ENCODE assay signal across 27 mouse cellular contexts in genomic region chr11:119281030-119281429, GRCm38 (mm10). TPM values are rescaled to one million over a fixed set of nuclear protein-coding genes. Genes with fewer than 3 reads are reported as not detected.
DNase-seq lines count a peak whose midpoint lies in the region; ATAC-seq and TF ChIP-seq lines count a peak whose summit lies in the region.
"Had no signal": no experiment of that assay in that cellular context is flagged by ENCODE, and none has a peak within 500 bp of the region (broad histone marks: within the 10 kb centered on the region; RNA-seq: fewer than 3 reads in every experiment).

No protein-coding gene starts in this region.

- DNase-seq in urinary bladder, postnatal 14 days (ENCODE audit: low spot score): peak; percentile 50
- no peak for DNase-seq in urinary bladder, postnatal 4 days (ENCODE audit: low spot score in 2 of 2)
- no peak for DNase-seq in left cerebral cortex, postnatal 25 days (ENCODE audit: low spot score in 2 of 2)
- DNase-seq in lung, postnatal 10 days: no peak
- DNase-seq: adrenal gland, adult 2 months; adrenal gland, postnatal 14 days; cerebellum, adult 11 months; cerebellum, adult 2 months; cerebellum, adult 9-11 months; cerebellum, postnatal 25 days; gastrocnemius, postnatal 14 days; heart, adult 11 months had no signal

- H3K9ac ChIP-seq in intestine, postnatal 0 days (ENCODE audit: low read depth, low read length): no peak overlapping the region
- no peak overlapping the region for H3K9ac ChIP-seq in stomach, embryonic 16.5 days (ENCODE audit: low read length)
- H3K9ac ChIP-seq: embryonic facial prominence, embryonic 12.5 days; embryonic facial prominence, embryonic 15.5 days; forebrain, embryonic 12.5 days; hindbrain, embryonic 12.5 days; hindbrain, embryonic 15.5 days had no signal

- peaks cover 69% of the 10 kb centered on the region for H3K36me3 ChIP-seq in intestine, postnatal 0 days (ENCODE audit: control insufficient read depth, insufficient read depth)
- H3K36me3 ChIP-seq in stomach, embryonic 16.5 days (ENCODE audit: control insufficient read depth, insufficient read depth, low read length): peaks cover 13% of the 10 kb centered on the region; the same call in 1 of the 2 replicates

- TF ChIP-seq CTCF in intestine, postnatal 0 days (IDR thresholded peaks at IDR 0.05; ENCODE audit: low read depth): no peak

- no peak overlapping the region for H3K4me3 ChIP-seq in intestine, postnatal 0 days (ENCODE audit: low read depth, low read length)
- H3K4me3 ChIP-seq in stomach, embryonic 16.5 days (replicated peaks; ENCODE audit: low read length): no peak overlapping the region
- H3K4me3 ChIP-seq: embryonic facial prominence, embryonic 12.5 days; embryonic facial prominence, embryonic 15.5 days; forebrain, embryonic 12.5 days; hindbrain, embryonic 12.5 days; hindbrain, embryonic 15.5 days had no signal

- no peaks in the 10 kb centered on the region for H3K27me3 ChIP-seq in intestine, postnatal 0 days (replicated peaks; ENCODE audit: control insufficient read depth, insufficient read depth, low read length)
- H3K27me3 ChIP-seq in stomach, embryonic 16.5 days (ENCODE audit: control insufficient read depth, insufficient read depth, low read length): no peaks in the 10 kb centered on the region
- H3K27me3 ChIP-seq: embryonic facial prominence, embryonic 12.5 days; embryonic facial prominence, embryonic 15.5 days; forebrain, embryonic 12.5 days; hindbrain, embryonic 12.5 days; hindbrain, embryonic 15.5 days had no signal

- peak; percentile 78 for ATAC-seq in intestine, postnatal 0 days
- peak; percentile 71; the same call in 1 of the 2 replicates for ATAC-seq in stomach, embryonic 16.5 days (ENCODE audit: insufficient read depth, low FRiP score)
- ATAC-seq: CD4-positive, CD25-positive, alpha-beta regulatory T cell, adult 4 months; forebrain, embryonic 16.5 days had no signal

- no peak overlapping the region for H3K4me2 ChIP-seq in intestine, postnatal 0 days (replicated peaks; ENCODE audit: low read depth)
- H3K4me2 ChIP-seq in stomach, embryonic 16.5 days (ENCODE audit: low read depth, low read length): no peak overlapping the region
- H3K4me2 ChIP-seq: embryonic facial prominence, embryonic 12.5 days; embryonic facial prominence, embryonic 15.5 days; forebrain, embryonic 12.5 days; heart, embryonic 11.5 days; hindbrain, embryonic 12.5 days; hindbrain, embryonic 15.5 days had no signal

- H3K27ac ChIP-seq in intestine, postnatal 0 days (ENCODE audit: low read depth, low read length): no peak overlapping the region
- no peak overlapping the region for H3K27ac ChIP-seq in stomach, embryonic 16.5 days (ENCODE audit: low read length)
- H3K27ac ChIP-seq: embryonic facial prominence, embryonic 12.5 days; embryonic facial prominence, embryonic 15.5 days; forebrain, embryonic 12.5 days; hindbrain, embryonic 12.5 days; hindbrain, embryonic 15.5 days had no signal

- H3K9me3 ChIP-seq in intestine, postnatal 0 days (ENCODE audit: control insufficient read depth): no peaks in the 10 kb centered on the region
- no peaks in the 10 kb centered on the region for H3K9me3 ChIP-seq in stomach, embryonic 16.5 days (replicated peaks; ENCODE audit: control insufficient read depth, low read length)
- H3K9me3 ChIP-seq: embryonic facial prominence, embryonic 12.5 days; embryonic facial prominence, embryonic 15.5 days; forebrain, embryonic 12.5 days; hindbrain, embryonic 12.5 days; hindbrain, embryonic 15.5 days had no signal

- WGBS in intestine, postnatal 0 days: 54% methylated on average over 15 of the region's 15 CpGs
- 71% methylated on average over 15 of the region's 15 CpGs for WGBS in stomach, embryonic 16.5 days

- intact Hi-C loops in left cerebral cortex, postnatal 25 days (cut with DNase I): no loop called here

- no peaks in the 10 kb centered on the region for H3K4me1 ChIP-seq in intestine, postnatal 0 days (replicated peaks; ENCODE audit: control insufficient read depth, insufficient read depth, low read length)
- no peaks in the 10 kb centered on the region for H3K4me1 ChIP-seq in stomach, embryonic 16.5 days (ENCODE audit: control insufficient read depth, insufficient read depth, low read length)
- H3K4me1 ChIP-seq: embryonic facial prominence, embryonic 12.5 days; forebrain, embryonic 12.5 days; hindbrain, embryonic 12.5 days; hindbrain, embryonic 15.5 days had no signal

RNA-seq across cellular contexts. Expression of gene Gaa, which starts 13.3 kb away (rescaled TPM):
- 71.6 and 79.0 TPM in 2 replicates for polyA plus RNA-seq in intestine, postnatal 0 days (2015; fragmentation: Nextera tagmentation; extraction: Ambion mirVana)
- 74.7 and 85.1 TPM in 2 replicates for polyA plus RNA-seq in stomach, embryonic 16.5 days (2015; fragmentation: Nextera tagmentation; extraction: Ambion mirVana)
- total RNA-seq in left cerebral cortex, postnatal 25 days (2021): 100 to 1,000 TPM; 232 to 233 TPM

RNA-seq across cellular contexts. Expression of gene Eif4a3, which starts 18.9 kb away (rescaled TPM):
- 162 and 174 TPM in 2 replicates for polyA plus RNA-seq in intestine, postnatal 0 days (2015; fragmentation: Nextera tagmentation; extraction: Ambion mirVana)
- polyA plus RNA-seq in stomach, embryonic 16.5 days (2015; fragmentation: Nextera tagmentation; extraction: Ambion mirVana): 272 and 284 TPM in 2 replicates
- total RNA-seq in left cerebral cortex, postnatal 25 days (2021): 10 to 100 TPM; 72.1 to 79.0 TPM

RNA-seq across cellular contexts. Expression of gene Card14, which starts 26.5 kb away (rescaled TPM):
- polyA plus RNA-seq in intestine, postnatal 0 days (2015; fragmentation: Nextera tagmentation; extraction: Ambion mirVana): 9.9 and 11.4 TPM in 2 replicates
- 3.2 and 5.1 TPM in 2 replicates for polyA plus RNA-seq in stomach, embryonic 16.5 days (2015; fragmentation: Nextera tagmentation; extraction: Ambion mirVana)
- total RNA-seq in left cerebral cortex, postnatal 25 days (2021): under 1 TPM; 0.14 to 0.18 TPM
- total RNA-seq: common myeloid progenitor, adult 5-6 weeks; hematopoietic stem cell, adult 5-6 weeks; MEL had no signal
- polyA plus RNA-seq: C2C12; CD4-positive, CD25-positive, alpha-beta regulatory T cell, adult 4 months had no signal

RNA-seq across cellular contexts. Expression of gene Ccdc40, which starts 52.7 kb away (rescaled TPM):
- 1.5 and 1.8 TPM in 2 replicates for polyA plus RNA-seq in intestine, postnatal 0 days (2015; fragmentation: Nextera tagmentation; extraction: Ambion mirVana)
- 2.3 and 2.4 TPM in 2 replicates for polyA plus RNA-seq in stomach, embryonic 16.5 days (2015; fragmentation: Nextera tagmentation; extraction: Ambion mirVana)
- total RNA-seq in left cerebral cortex, postnatal 25 days (2021): 1 to 10 TPM in 1 of 2 experiments, under 1 TPM in 1; 0.98 to 1.4 TPM
- total RNA-seq: gastrocnemius, postnatal 14 days; heart, postnatal 25 days had no signal

RNA-seq across cellular contexts. Expression of gene Tbc1d16, which starts 52.7 kb away (rescaled TPM):
- 3.8 and 4.5 TPM in 2 replicates for polyA plus RNA-seq in intestine, postnatal 0 days (2015; fragmentation: Nextera tagmentation; extraction: Ambion mirVana)
- polyA plus RNA-seq in stomach, embryonic 16.5 days (2015; fragmentation: Nextera tagmentation; extraction: Ambion mirVana): 13.6 and 14.8 TPM in 2 replicates
- total RNA-seq in left cerebral cortex, postnatal 25 days (2021): 10 to 100 TPM; 32.1 to 40.9 TPM
